Mouse (Mus musculus) C2C12 (cell line): ENCODE measurements around the gene Itga2b. TPM values are rescaled to one million over a fixed set of nuclear protein-coding genes. Genes with fewer than 3 reads are reported as not detected.

Experiments
- H3K27me3 ChIP-seq: one replicate; pipeline ENCODE4 v1.6.1; 2011; ENCODE audit not compliant: control insufficient read depth, insufficient read depth, insufficient read length
- H3K36me3 ChIP-seq: one replicate; pipeline ENCODE4 v1.6.1; 2011; ENCODE audit not compliant: control insufficient read depth, insufficient read depth
- H3K4me3 ChIP-seq: one replicate; pipeline ENCODE4 v1.5.1; 2011; ENCODE audit warnings: mild to moderate bottlenecking, control low read depth; ENCODE audit not compliant: poor library complexity, insufficient read depth, severe bottlenecking
- H3K79me2 ChIP-seq: one replicate; pipeline ENCODE4 v1.6.1; 2011; ENCODE audit not compliant: control insufficient read depth, insufficient read depth
- H3K79me3 ChIP-seq: one replicate; pipeline ENCODE4 v1.6.1; 2011; ENCODE audit warnings: low read depth, control low read depth
- H3ac ChIP-seq: one replicate; pipeline ENCODE3; 2011; ENCODE audit warnings: low read depth; ENCODE audit not compliant: control insufficient read depth, insufficient read length
- CEBPB ChIP-seq: IDR thresholded peaks from one replicate; pipeline ENCODE4 v1.6.1; 2011; ENCODE audit warnings: low read depth, mild to moderate bottlenecking, control low read depth, moderate library complexity
- CTCF ChIP-seq: IDR thresholded peaks from one replicate; pipeline ENCODE4 v1.5.1; 2011; ENCODE audit not compliant: control insufficient read depth, insufficient read depth, insufficient read length
- FOSL1 ChIP-seq: IDR thresholded peaks from one replicate; pipeline ENCODE4 v1.8.0; 2011; ENCODE audit warnings: mild to moderate bottlenecking, low read length; ENCODE audit not compliant: poor library complexity, insufficient read depth, severe bottlenecking
- MAX ChIP-seq: IDR thresholded peaks from one replicate; pipeline ENCODE4 v1.6.1; 2011; ENCODE audit warnings: mild to moderate bottlenecking, control low read depth
- MYOD1 ChIP-seq: IDR thresholded peaks from one replicate; pipeline ENCODE4 v1.6.1; 2011; ENCODE audit warnings: low read depth; ENCODE audit not compliant: control insufficient read depth, insufficient read length
- MYOG ChIP-seq: IDR thresholded peaks from one replicate; pipeline ENCODE4 v1.6.1; 2011; ENCODE audit not compliant: control insufficient read depth, insufficient read length; ENCODE audit errors: extremely low read depth
- USF1 ChIP-seq: IDR thresholded peaks from one replicate; pipeline ENCODE4 v1.6.1; 2011; ENCODE audit warnings: low read depth, mild to moderate bottlenecking, control low read depth, moderate library complexity
- polyA plus RNA-seq: library from polyadenylated mRNA; unstranded; fragments of >200 nt; fragmentation: generic; extraction: Trizol; gene quantifications from one replicate; pipeline ENCODE4 v1.2.1, GENCODE M21; 2012; ENCODE audit warnings: missing spikeins

The Itga2b gene
- polyA plus RNA-seq, 1 experiment = 1.3 TPM

DNA sequence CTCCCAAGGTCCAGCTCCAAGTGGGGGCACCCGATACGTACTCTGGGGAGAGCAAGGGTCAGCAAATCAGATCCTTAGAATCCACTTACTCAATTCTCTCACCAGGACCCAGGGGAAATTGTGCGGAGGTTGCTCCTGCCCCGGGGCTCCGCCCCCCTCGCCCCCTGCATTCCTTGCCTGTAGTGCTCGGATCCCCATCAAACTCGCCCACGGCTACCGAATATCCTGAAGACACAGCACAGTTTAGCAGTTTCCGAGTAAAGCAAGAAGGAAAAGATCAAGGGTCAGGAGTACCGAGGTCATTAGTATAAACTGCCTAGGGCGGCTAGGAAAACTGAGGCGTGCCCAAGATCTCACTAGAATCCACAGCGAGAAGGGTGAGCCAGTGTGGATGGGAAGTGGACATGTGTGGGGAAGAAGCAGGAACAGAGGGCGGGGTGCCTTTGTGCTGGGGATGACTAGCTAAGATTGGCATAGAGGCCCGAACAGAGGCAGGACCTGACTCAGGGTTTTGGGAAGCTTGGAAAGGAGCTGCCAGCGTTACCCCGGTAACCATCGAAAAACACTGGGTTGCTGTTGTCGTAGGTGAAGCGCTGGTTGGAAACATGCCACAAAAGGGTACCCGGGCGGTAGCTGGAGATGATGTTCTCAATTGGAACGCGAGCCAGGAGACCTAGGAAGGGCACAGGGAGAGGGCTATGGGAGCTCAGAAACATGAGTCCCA lies 4.0 kb downstream of the Itga2b start:
- Histone ChIP-seq H3K79me2 (no peaks in the 10 kb centered on the region), H3K79me3 (no peaks in the 10 kb centered on the region), H3ac (no peak overlapping the region), H3K4me3 (no peak overlapping the region), H3K36me3 (no peaks in the 10 kb centered on the region), H3K27me3 (no peaks in the 10 kb centered on the region)
- TF ChIP-seq FOSL1 (no peak), USF1 (no peak), MYOG (no peak), MYOD1 (no peak), MAX (no peak), CTCF (no peak), CEBPB (no peak)

DNA sequence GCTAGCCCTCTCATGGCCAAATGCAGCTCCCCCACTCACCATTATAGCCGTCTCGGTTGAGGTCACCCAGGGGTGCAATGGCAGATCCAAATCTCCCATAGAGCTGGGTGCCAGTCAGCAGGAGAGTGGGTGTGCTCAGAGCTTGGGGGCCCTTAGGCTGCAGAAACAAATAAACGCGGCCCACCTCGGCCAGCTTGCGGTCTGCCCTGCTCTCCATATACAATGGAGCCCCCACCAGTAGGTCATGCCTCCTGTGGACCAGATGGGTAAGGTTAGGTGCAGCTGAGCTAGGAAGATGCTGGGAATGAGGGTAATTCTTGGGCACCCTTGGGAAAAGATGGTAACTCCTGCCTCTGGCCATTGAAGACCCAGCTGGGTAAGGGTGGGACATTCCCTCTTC lies 5.0 kb downstream of the Itga2b start:
- no peaks in the 10 kb centered on the region for H3K36me3 ChIP-seq
- TF ChIP-seq FOSL1 = no peak
- TF ChIP-seq MYOG = no peak
- TF ChIP-seq MYOD1 = no peak
- H3K79me2 ChIP-seq = no peaks in the 10 kb centered on the region
- no peak overlapping the region for H3ac ChIP-seq
- H3K27me3 ChIP-seq = no peaks in the 10 kb centered on the region
- no peak overlapping the region for H3K4me3 ChIP-seq
- H3K79me3 ChIP-seq = no peaks in the 10 kb centered on the region

DNA sequence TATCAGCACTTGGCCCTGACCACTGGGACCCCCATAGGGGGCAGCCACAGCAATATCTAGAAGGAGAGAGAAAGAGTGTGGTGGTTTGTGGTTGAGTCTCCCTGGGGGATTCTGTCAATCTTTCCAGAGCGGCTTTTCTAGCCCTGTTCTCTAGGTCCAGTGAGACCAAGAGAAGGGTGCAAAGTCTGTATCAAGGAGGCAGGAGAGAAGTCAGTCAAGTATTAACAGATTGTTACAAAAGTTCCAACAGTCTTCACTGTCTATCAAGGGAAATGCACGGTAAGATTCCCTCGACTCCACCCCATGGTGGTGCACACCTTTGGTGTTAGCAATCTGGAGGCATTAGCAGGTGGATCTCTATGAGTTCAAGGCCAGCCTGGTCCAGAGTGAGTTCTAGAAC lies 8.2 kb downstream of the Itga2b start:
- Histone ChIP-seq H3ac (no peak overlapping the region), H3K36me3 (no peaks in the 10 kb centered on the region), H3K79me3 (no peaks in the 10 kb centered on the region), H3K79me2 (no peaks in the 10 kb centered on the region), H3K4me3 (no peak overlapping the region), H3K27me3 (no peaks in the 10 kb centered on the region)
- no peak for TF ChIP-seq CEBPB
- TF ChIP-seq FOSL1 = no peak
- TF ChIP-seq USF1 = no peak
- no peak for TF ChIP-seq MYOD1
- TF ChIP-seq MAX = no peak
- TF ChIP-seq MYOG = no peak

DNA sequence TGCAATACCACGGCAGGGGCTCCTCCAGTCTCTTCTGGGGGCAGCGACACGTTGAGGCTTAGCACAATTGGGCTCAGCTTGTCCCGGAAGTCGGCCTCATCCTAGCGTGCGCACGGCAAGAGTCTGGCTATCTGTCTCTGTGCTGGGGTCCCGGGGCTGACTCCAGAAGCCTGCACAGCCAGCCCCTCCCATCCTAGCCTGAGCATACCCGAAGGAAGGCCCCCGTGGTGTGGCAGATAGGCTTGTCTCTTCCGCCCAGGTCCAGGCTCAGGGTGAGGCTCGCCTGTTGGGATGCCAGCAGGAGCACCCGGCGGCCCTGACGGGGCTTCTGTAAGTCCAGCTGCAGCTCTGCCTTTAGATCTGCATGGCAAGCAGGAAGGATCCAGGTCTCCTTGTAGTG lies 9.4 kb downstream of the Itga2b start:
- TF ChIP-seq MYOD1 (no peak), CEBPB (no peak), MYOG (no peak), CTCF (no peak), USF1 (no peak)
- Histone ChIP-seq H3K27me3 (no peaks in the 10 kb centered on the region), H3K36me3 (no peaks in the 10 kb centered on the region), H3ac (no peak overlapping the region), H3K4me3 (no peak overlapping the region), H3K79me2 (no peaks in the 10 kb centered on the region), H3K79me3 (no peaks in the 10 kb centered on the region)

DNA sequence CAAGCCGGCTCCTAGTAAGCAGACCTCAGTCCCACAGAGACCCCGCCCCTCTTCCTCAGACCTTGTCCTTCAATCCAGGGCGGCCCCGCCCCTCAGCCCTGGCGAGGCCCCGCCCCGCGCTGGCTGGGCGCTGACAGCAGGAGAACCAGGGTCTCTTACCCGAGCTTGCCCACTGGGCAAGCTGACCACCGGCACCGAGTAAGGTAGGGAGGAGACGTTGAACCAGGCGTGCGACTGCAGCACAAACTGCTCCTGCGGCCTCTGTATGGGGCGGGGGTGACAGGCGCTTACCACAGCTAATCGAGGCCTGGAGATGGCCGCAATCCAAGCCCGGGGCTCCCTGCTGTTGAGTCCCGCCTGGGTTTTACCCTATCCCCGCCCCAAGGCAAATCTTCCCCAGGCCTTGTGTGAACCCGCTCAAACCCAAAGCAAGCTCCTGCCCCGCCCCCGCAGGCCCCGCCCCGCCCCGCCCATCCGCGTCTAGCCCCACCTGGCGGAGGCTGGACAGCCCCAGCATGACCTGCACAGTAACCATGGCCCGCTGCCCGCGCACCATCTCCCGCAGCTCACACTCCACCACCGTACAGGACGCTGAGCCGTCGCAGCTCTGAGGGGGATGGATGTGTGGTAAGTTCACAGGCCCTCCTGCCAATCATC lies 14.1 kb downstream of the Itga2b start:
- H3K27me3 ChIP-seq = peaks cover 9% of the 10 kb centered on the region
- H3ac ChIP-seq = peak overlapping the region; percentile 73
- peak overlapping the region; percentile 15 for H3K4me3 ChIP-seq
- no peaks in the 10 kb centered on the region for H3K79me2 ChIP-seq
- peak; percentile 69 for TF ChIP-seq CTCF
- no peak for TF ChIP-seq MYOG
- TF ChIP-seq MAX = no peak
- no peak for TF ChIP-seq USF1
- peak; percentile 22 for TF ChIP-seq MYOD1
- no peak for TF ChIP-seq FOSL1
- TF ChIP-seq CEBPB = no peak
- no peaks in the 10 kb centered on the region for H3K79me3 ChIP-seq
- no peaks in the 10 kb centered on the region for H3K36me3 ChIP-seq
